Mouse (Mus musculus) stomach, postnatal 0 days (tissue): ENCODE data around the gene Tfrc.

Experiments used
- CTCF ChIP-seq: IDR thresholded peaks from 2 replicates; pipeline ENCODE4 v1.5.1; 2016; ENCODE audit warnings: antibody characterized with exemption, low read depth, mild to moderate bottlenecking, moderate library complexity
- EP300 ChIP-seq: optimal IDR thresholded peaks from 2 replicates; pipeline ENCODE3; 2016; ENCODE audit warnings: antibody characterized with exemption

GRCm38 (mm10) chr16:32645361-32645914 lies 36.7 kb downstream of the Tfrc start:
- TF ChIP-seq CTCF (peak; percentile 61), EP300 (no peak)
